Mouse (Mus musculus) cerebellum, postnatal 14 days (tissue): ENCODE data around the gene Atp6v0c.
A peak's percentile ranks its signal among the peaks of the same experiment; 100 is the strongest.

Source experiments
- DNase-seq, 2 experiments: peaks; one replicate each; pipeline ENCODE4 v3.0.0; 2021; ENCODE audit warnings: mixed read lengths in 2 of 2

Gene Atp6v0c

DNA sequence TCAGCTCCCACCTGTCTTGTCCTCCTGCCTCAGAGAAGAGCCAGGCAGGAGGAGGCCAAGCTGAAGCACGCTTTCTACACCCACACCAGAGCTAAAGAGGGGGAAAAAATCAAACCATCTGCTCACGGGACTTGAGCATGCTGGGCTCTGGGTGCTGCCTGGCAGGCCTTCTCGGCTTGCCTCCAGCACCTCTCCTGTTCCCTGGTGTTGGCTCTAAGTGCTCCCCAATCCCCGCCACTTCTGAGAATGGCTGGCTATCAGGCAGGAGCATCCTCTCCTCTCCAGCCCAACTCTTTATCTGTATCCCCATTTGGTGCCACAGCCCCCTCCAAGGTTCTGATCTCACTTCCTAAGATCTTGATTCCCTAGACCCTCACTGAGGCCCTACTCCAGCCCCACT lies 29.8 kb upstream of the Atp6v0c start:
- peak; percentile 46 to 59 for DNase-seq

DNA sequence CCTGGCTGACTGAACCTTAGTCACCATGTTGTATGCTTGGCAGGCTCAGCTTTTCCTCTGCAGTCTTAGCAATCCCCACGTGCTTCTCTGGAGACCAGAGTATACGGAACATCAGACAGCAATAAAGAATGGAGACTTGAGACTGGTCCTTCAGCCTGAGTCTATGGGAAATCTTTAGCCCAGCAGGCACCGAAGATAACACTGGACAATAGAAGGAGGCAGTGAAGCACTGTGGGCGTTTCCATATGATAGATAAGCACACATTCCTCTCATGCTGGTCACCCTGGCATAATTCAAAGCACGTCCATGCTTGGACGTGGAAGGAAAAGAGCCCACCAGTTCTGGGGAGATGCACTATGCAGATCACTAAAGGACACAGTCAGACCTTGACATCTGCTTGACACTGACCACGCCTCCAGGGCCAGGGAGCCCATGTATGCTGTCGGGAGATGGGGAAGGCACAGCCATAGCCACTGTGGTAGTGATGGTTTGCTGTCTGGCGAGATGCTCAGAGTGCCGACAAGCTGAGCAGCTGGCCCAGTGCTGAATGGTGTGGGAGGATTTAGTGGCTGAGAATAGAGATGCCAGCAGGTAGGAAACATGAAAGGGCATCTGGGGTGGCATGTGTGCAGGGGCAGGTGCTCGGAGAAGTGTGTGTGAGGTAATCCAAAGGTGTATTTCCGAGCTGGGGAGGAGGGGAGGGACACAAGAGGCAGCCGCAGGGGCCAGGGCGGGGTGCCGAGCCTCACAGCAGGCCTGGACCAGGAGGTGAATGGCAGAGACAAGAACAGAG lies 27.7 kb upstream of the Atp6v0c start:
- no peak for DNase-seq

DNA sequence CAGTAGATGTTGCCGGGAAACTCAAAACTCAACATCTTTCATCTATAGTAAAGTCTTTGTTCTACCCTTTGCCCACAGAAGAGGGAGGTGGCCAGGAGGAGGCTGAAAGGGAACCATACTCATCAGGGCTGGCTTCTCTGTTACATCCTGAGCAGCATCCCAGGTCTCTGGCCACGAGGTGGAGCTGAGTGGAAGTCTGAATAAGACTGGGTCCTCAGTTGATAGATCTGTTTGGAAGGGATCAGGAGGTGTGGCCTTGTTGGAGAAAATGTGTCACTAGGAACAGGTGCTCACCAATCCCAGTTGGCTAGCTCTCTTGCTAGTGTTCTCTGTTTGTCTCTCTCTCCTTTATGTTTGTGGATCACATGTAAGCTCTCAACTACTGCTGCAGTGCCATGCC lies 25.8 kb upstream of the Atp6v0c start:
- DNase-seq: no peak

DNA sequence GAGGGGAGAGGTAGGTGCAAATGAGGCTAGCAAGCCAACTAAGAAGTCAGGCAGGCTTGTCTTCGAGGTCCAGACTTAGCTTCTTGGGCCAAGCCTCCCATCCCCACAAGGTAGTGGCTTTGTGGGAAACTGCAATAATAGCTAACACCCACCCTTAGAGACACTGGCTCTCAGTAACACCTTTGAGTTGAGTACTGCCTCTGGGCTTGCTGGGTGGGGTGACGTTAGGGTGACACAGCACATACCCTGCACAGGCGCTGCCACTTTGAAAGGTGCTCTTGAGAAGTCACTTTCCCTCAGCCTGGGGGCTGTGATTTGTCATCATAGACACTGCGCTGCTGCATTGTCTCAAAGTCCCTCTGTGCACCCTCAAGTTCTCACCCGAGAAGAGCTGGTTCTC lies 24.3 kb upstream of the Atp6v0c start:
- DNase-seq: no peak

DNA sequence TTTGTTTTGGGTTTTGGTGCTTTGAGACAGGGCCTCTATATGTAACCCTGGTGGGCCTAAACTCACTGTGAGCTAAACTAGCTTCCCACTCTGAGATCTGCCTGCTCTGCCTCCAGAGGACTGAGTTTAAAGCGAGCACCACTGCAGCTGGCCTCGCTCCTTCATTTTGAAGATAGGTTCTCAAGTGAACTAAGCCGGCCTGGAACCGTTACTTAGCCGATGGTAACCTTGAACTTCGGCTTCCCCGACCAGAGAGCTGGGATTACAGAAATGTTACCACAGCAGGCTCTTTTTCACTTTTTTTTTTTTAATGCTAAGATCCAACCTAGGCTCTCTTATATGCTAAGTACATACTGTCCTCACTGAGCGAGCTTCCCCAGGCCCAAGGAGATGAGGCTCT lies 23.8 kb upstream of the Atp6v0c start:
- DNase-seq: peak in 1 of 2 experiments; percentile 1

- DNase-seq: no peak
These were observed 23.3 kb upstream of the Atp6v0c start for GRCm38 (mm10) chr17:24192848-24193247.

- no peak for DNase-seq
These were observed 22.0 kb upstream of the Atp6v0c start for GRCm38 (mm10) chr17:24191481-24191880.

GRCm38 (mm10) chr17:24190934-24191333 lies 21.4 kb upstream of the Atp6v0c start:
- DNase-seq: no peak

DNA sequence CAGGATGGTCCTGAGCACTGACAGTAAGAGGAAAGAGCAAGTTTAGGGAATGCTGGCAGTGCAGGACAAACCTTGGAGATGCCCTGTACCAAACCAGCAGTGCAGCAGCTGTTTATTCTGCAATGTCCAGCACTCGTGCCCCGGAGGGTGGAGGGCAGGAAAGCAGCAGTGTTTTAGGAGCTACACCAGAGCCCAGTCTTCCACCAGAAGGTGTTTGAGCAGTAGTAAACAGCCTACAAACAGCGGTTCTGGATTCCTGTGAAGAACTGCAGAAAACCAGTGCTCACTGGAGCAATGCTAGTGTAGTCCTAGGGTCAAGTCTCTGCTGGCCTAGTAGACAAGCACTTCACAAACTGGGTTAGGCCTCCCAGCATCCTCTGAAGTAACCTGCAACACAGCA lies 4.8 kb upstream of the Atp6v0c start:
- no peak for DNase-seq

DNA sequence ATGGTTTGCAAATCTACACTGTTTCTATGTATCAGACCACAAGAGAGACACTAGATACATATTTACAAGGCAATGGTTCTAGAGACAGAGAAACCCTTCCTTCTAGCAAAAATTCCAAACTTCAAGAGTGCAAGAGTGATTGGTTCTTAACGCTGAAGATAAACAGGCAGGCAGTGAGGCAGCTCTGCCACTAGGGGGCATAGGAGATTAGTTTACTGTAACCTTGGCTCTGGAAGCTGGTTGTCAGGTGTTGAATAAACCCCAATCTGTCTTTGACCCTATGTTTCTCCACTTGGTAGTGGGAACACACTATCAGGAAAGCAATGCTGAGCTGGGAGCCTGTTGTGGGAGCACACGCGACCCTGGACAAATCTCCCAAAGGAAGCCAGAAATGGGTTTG lies 3.9 kb upstream of the Atp6v0c start:
- peak; percentile 86 to 88 for DNase-seq

GRCm38 (mm10) chr17:24171738-24172137 lies 2.2 kb upstream of the Atp6v0c start:
- no peak for DNase-seq

DNA sequence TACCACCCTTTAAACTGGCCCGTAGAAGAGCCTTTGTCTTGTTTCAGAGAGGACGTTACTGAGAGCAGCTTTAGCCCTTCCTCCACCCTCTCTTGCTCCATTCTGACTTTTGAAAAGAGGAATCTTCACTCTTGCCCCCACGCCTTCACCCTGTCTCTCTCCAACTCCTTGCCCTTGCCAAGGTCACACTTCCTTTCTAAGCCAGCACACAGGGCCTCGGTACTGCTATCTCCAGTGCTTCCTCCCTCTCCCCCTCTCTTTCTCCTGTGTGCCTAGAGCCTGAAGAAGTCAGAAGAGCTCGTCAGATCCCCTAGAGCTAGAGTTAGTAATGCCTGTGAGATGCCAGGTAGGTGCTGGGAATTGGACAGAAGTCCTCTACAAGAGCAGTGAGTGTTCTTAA lies 1.2 kb upstream of the Atp6v0c start:
- DNase-seq: no peak

- DNase-seq: no peak
These were observed 623 bp upstream of the Atp6v0c start for GRCm38 (mm10) chr17:24170125-24170524.

GRCm38 (mm10) chr17:24168590-24169277 lies 768 bp downstream of the Atp6v0c start:
- peak; percentile 82 to 87 for DNase-seq

DNA sequence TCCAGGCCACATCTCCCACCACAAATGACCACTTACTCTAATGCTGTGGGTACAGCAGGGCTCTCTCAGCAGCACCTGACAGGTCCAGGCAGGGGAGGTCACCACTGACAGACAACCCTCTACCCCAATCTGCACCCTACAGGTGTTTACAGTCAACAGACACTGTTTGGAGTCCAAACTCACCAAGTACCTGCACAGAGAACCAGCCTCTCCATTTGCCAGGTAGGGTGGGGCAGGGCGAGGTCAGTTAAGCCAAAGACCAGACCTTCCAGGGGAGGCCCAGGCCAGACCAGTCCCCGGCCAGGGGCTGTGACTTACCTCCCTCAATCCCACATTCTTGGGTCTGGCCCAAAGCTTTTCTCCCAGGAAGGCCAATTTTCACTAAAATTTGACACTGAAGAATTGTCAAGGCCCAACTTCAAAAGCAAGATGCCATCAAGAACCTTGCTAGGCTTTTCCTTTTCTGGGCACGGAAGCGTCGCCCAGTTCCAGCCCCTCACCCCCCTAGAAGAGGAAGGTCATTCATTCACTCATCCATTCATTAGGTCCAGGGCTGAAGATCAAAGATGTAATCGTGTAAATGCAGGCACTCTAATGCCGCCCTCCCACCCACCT lies 1.5 kb downstream of the Atp6v0c start:
- DNase-seq: no peak

DNA sequence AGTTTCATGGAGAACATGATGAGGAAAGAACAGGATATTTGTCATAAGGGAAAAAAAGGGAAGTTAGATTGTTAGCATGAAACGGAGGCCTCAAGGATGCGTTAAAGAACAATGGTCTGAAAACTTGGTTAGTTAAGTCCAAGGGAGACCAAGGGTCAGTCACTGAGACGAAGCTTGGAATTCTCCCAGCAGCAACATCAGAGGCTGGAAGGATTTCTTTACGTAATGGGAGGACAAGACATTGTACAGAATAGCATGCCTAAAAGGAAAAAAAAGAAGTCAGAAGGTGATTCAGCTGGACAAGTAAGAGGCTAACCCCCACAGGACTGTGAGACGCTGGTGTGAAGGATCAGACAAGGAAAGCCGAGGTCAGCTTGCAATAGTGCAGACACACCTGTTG lies 2.4 kb downstream of the Atp6v0c start:
- DNase-seq: no peak

DNA sequence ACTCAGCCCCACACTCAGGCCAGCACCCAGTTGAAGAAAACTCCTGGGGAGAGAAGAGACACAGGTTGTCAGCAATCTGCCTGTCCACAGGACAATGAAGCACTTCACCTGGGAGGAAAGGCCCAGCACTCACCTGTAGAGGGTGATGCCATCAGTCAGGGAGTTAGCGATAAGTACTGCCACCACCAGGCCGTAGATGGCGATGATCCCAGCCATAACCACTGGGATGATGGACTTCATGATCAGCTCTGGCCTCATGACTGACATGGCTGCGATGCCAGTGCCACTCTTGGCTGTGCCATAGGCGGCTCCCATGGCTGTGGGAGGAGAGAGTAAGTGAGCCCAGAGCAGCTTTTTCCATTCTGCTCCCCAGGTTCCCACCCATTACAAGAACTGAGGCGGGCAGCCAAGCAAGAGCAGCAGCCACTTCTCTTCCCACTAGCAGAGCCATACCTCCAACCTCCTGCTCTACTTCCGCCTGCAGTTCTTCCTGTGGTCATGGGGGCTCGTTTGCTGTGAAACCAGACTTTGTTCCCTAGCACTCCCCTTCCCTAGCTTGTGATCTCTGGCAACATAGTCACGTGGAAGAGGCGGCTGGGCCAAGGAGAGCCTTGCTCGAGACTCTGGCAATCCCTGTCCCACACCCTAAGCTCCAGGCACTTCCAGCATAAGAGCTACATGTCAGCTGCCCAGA lies 4.8 kb downstream of the Atp6v0c start:
- peak in 1 of 2 experiments; percentile 32 for DNase-seq

GRCm38 (mm10) chr17:24163176-24163962 lies 6.1 kb downstream of the Atp6v0c start, which contains the start of gene Amdhd2:
Gene Amdhd2 (minus strand): TSS chr17:24163766.
- peak; percentile 96 to 99 for DNase-seq

- DNase-seq: peak; percentile 27 to 54
These were observed 6.8 kb downstream of the Atp6v0c start for GRCm38 (mm10) chr17:24162584-24163175.

- no peak for DNase-seq
These were observed 8.0 kb downstream of the Atp6v0c start for GRCm38 (mm10) chr17:24161466-24161865.

DNA sequence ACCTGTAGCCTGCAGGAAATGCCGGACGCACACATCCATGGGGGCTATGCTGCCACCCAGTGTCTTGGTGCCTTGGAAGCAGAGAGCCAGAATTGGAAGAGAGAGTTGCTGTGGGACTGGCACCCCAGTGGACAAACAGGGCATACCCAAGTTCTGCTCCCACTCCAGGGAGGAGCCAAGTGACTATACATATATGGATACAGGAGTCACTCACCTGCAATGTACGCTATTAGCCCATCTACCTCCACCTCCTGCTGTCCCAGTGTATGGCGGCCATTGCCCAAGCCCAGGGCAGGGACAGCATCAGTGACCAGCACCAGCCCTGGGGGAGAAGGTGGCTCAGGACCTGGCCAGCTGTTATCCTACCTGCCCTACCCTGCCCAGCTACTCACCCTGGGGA lies 12.0 kb downstream of the Atp6v0c start:
- DNase-seq: no peak

DNA sequence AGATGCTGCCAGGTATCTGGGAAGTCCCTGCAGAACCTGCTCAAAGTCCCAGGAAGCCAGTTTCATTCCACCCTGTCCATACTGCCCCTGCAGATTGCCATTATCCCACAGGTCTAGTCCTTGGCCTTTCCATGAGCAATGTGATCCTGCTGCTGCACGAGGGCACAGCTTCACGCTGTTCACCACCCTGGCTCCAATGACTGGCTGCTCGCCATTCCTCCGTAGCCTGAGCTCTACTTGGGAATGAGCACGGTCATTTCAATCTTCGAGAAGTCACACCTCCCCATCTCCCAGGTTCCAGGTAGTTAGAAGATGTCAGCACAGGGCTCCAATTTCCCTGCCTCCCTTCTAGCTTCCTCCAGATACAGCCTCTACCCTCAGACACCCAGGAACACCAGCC lies 12.4 kb downstream of the Atp6v0c start:
- DNase-seq: no peak
